Mouse (Mus musculus): Measurements from ENCODE around the gene Arxes2. TPM values are rescaled to one million over a fixed set of nuclear protein-coding genes. Genes with fewer than 3 reads are reported as not detected.
"Not testable (repeated sequence)": the region's sequence is repeated elsewhere in the genome, so short reads cannot be mapped to it uniquely, and the experiment has no call there.

Arxes2 gene
- polyA plus RNA-seq, 1 experiment from 2014 or later = 65.3 TPM

GRCm38 (mm10) chrX:135973597-135974423 lies 19.8 kb upstream of the Arxes2 start:
- WGBS = 72% methylated on average over 10 of the region's 10 CpGs
- no peak for ATAC-seq
- Histone ChIP-seq H3K4me3 (ENCODE audit: low read length) (no peak overlapping the region), H3K9me3 (ENCODE audit: control insufficient read depth, low read length) (no peaks in the 10 kb centered on the region), H3K36me3 (ENCODE audit: control insufficient read depth, insufficient read depth, low read length) (no peaks in the 10 kb centered on the region), H3K9ac (ENCODE audit: low read depth, low read length) (no peak overlapping the region), H3K27ac (ENCODE audit: low read length) (no peak overlapping the region), H3K4me1 (ENCODE audit: control insufficient read depth, insufficient read depth, low read length) (no peaks in the 10 kb centered on the region), H3K27me3 (replicated peaks; ENCODE audit: control insufficient read depth, insufficient read depth, low read length) (no peaks in the 10 kb centered on the region), H3K4me2 (ENCODE audit: low read depth, low read length) (no peak overlapping the region)

GRCm38 (mm10) chrX:135974424-135975225 lies 19.0 kb upstream of the Arxes2 start:
- H3K36me3 ChIP-seq (ENCODE audit: control insufficient read depth, insufficient read depth, low read length) = no peaks in the 10 kb centered on the region
- H3K27ac ChIP-seq (ENCODE audit: low read length) = no peak overlapping the region
- H3K9ac ChIP-seq (ENCODE audit: low read depth, low read length) = no peak overlapping the region
- no peaks in the 10 kb centered on the region for H3K27me3 ChIP-seq (replicated peaks; ENCODE audit: control insufficient read depth, insufficient read depth, low read length)
- H3K4me2 ChIP-seq (ENCODE audit: low read depth, low read length) = no peak overlapping the region
- H3K4me3 ChIP-seq (ENCODE audit: low read length) = no peak overlapping the region
- ATAC-seq = no peak; the same call in 1 of the 2 replicates
- H3K4me1 ChIP-seq (ENCODE audit: control insufficient read depth, insufficient read depth, low read length) = no peaks in the 10 kb centered on the region
- WGBS = 55% methylated on average over 20 of the region's 20 CpGs
- no peaks in the 10 kb centered on the region for H3K9me3 ChIP-seq (ENCODE audit: control insufficient read depth, low read length)

- Histone ChIP-seq H3K4me2 (ENCODE audit: low read depth, low read length) (no peak overlapping the region), H3K27me3 (replicated peaks; ENCODE audit: control insufficient read depth, insufficient read depth, low read length) (no peaks in the 10 kb centered on the region), H3K4me3 (ENCODE audit: low read length) (no peak overlapping the region), H3K9ac (ENCODE audit: low read depth, low read length) (no peak overlapping the region), H3K9me3 (ENCODE audit: control insufficient read depth, low read length) (no peaks in the 10 kb centered on the region), H3K36me3 (ENCODE audit: control insufficient read depth, insufficient read depth, low read length) (no peaks in the 10 kb centered on the region), H3K4me1 (ENCODE audit: control insufficient read depth, insufficient read depth, low read length) (no peaks in the 10 kb centered on the region), H3K27ac (ENCODE audit: low read length) (no peak overlapping the region)
- 22% methylated on average over 8 of the region's 8 CpGs for WGBS
- ATAC-seq = no peak; the same call in 1 of the 2 replicates
These were observed 18.4 kb upstream of the Arxes2 start for GRCm38 (mm10) chrX:135975226-135975552.

- Histone ChIP-seq H3K9ac (ENCODE audit: low read depth, low read length) (no peak overlapping the region), H3K4me2 (ENCODE audit: low read depth, low read length) (no peak overlapping the region), H3K4me1 (ENCODE audit: control insufficient read depth, insufficient read depth, low read length) (no peaks in the 10 kb centered on the region), H3K27me3 (replicated peaks; ENCODE audit: control insufficient read depth, insufficient read depth, low read length) (no peaks in the 10 kb centered on the region), H3K36me3 (ENCODE audit: control insufficient read depth, insufficient read depth, low read length) (no peaks in the 10 kb centered on the region), H3K9me3 (ENCODE audit: control insufficient read depth, low read length) (no peaks in the 10 kb centered on the region), H3K4me3 (ENCODE audit: low read length) (no peak overlapping the region), H3K27ac (ENCODE audit: low read length) (no peak overlapping the region)
- no peak for ATAC-seq
- 69% methylated on average over 6 of the region's 6 CpGs for WGBS
These were observed 8.9 kb upstream of the Arxes2 start for GRCm38 (mm10) chrX:135984539-135985260.

- peak; percentile 80 for ATAC-seq
- Histone ChIP-seq H3K4me3 (ENCODE audit: low read length) (no peak overlapping the region), H3K27ac (ENCODE audit: low read length) (no peak overlapping the region), H3K9me3 (ENCODE audit: control insufficient read depth, low read length) (no peaks in the 10 kb centered on the region), H3K4me1 (ENCODE audit: control insufficient read depth, insufficient read depth, low read length) (no peaks in the 10 kb centered on the region), H3K36me3 (ENCODE audit: control insufficient read depth, insufficient read depth, low read length) (no peaks in the 10 kb centered on the region), H3K27me3 (replicated peaks; ENCODE audit: control insufficient read depth, insufficient read depth, low read length) (no peaks in the 10 kb centered on the region; the same call in 1 of the 2 replicates), H3K9ac (ENCODE audit: low read depth, low read length) (no peak overlapping the region), H3K4me2 (ENCODE audit: low read depth, low read length) (no peak overlapping the region)
- 75% methylated on average over 3 of the region's 3 CpGs for WGBS
These were observed 7.4 kb upstream of the Arxes2 start for GRCm38 (mm10) chrX:135986267-135986666.

GRCm38 (mm10) chrX:135990661-135991060 lies 3.0 kb upstream of the Arxes2 start:
- H3K9ac ChIP-seq (ENCODE audit: low read depth, low read length) = no peak overlapping the region
- H3K4me3 ChIP-seq (ENCODE audit: low read length) = no peak overlapping the region
- H3K4me1 ChIP-seq (ENCODE audit: control insufficient read depth, insufficient read depth, low read length) = no peaks in the 10 kb centered on the region
- H3K27ac ChIP-seq (ENCODE audit: low read length) = no peak overlapping the region
- 76% methylated on average over 2 of the region's 2 CpGs for WGBS
- H3K27me3 ChIP-seq (replicated peaks; ENCODE audit: control insufficient read depth, insufficient read depth, low read length) = no peaks in the 10 kb centered on the region; the same call in 1 of the 2 replicates
- no peaks in the 10 kb centered on the region for H3K36me3 ChIP-seq (ENCODE audit: control insufficient read depth, insufficient read depth, low read length)
- no peaks in the 10 kb centered on the region for H3K9me3 ChIP-seq (ENCODE audit: control insufficient read depth, low read length)
- H3K4me2 ChIP-seq (ENCODE audit: low read depth, low read length) = no peak overlapping the region
- ATAC-seq = no peak

GRCm38 (mm10) chrX:135993192-135993594 lies 431 bp upstream of the Arxes2 start:
- not testable (repeated sequence) for H3K9me3 ChIP-seq (ENCODE audit: control insufficient read depth, low read length); H3K4me1 ChIP-seq (ENCODE audit: control insufficient read depth, insufficient read depth, low read length); H3K4me3 ChIP-seq (ENCODE audit: low read length); H3K27me3 ChIP-seq (replicated peaks; ENCODE audit: control insufficient read depth, insufficient read depth, low read length); H3K27ac ChIP-seq (ENCODE audit: low read length); H3K4me2 ChIP-seq (ENCODE audit: low read depth, low read length); H3K9ac ChIP-seq (ENCODE audit: low read depth, low read length); H3K36me3 ChIP-seq (ENCODE audit: control insufficient read depth, insufficient read depth, low read length)
- peak; percentile 86 for ATAC-seq
- WGBS = 54% methylated on average over 2 of the region's 3 CpGs

- H3K9me3 ChIP-seq (ENCODE audit: control insufficient read depth, low read length) = no peaks in the 10 kb centered on the region
- no peak overlapping the region for H3K27ac ChIP-seq (ENCODE audit: low read length)
- WGBS = 46% methylated on average over 3 of the region's 5 CpGs
- H3K9ac ChIP-seq (ENCODE audit: low read depth, low read length) = no peak overlapping the region
- H3K4me2 ChIP-seq (ENCODE audit: low read depth, low read length) = no peak overlapping the region
- H3K4me1 ChIP-seq (ENCODE audit: control insufficient read depth, insufficient read depth, low read length) = no peaks in the 10 kb centered on the region
- H3K4me3 ChIP-seq (ENCODE audit: low read length) = no peak overlapping the region
- H3K36me3 ChIP-seq (ENCODE audit: control insufficient read depth, insufficient read depth, low read length) = no peaks in the 10 kb centered on the region
- no peaks in the 10 kb centered on the region for H3K27me3 ChIP-seq (replicated peaks; ENCODE audit: control insufficient read depth, insufficient read depth, low read length)
- ATAC-seq = no peak
These were observed 13.7 kb downstream of the Arxes2 start for GRCm38 (mm10) chrX:136007199-136007843.

GRCm38 (mm10) chrX:136014392-136014791 lies 20.8 kb downstream of the Arxes2 start:
- no peak overlapping the region for H3K4me3 ChIP-seq (ENCODE audit: low read length)
- ATAC-seq = peak; percentile 85
- no peak overlapping the region for H3K27ac ChIP-seq (ENCODE audit: low read length)

More at GRCm38 (mm10) chrX:136014392-136014791, 20.8 kb downstream of the Arxes2 start:
- Histone ChIP-seq H3K9ac (ENCODE audit: low read depth, low read length) (no peak overlapping the region), H3K4me2 (ENCODE audit: low read depth, low read length) (no peak overlapping the region), H3K36me3 (ENCODE audit: control insufficient read depth, insufficient read depth, low read length) (no peaks in the 10 kb centered on the region), H3K27me3 (replicated peaks; ENCODE audit: control insufficient read depth, insufficient read depth, low read length) (no peaks in the 10 kb centered on the region), H3K4me1 (ENCODE audit: control insufficient read depth, insufficient read depth, low read length) (no peaks in the 10 kb centered on the region), H3K9me3 (ENCODE audit: control insufficient read depth, low read length) (no peaks in the 10 kb centered on the region)
- 19% methylated on average over 2 of the region's 2 CpGs for WGBS
